Mouse (Mus musculus): ENCODE measurements around the gene Eif2d. TPM values are rescaled to one million over a fixed set of nuclear protein-coding genes. Genes with fewer than 3 reads are reported as not detected.

Gene Eif2d
- polyA plus RNA-seq, 1 experiment from 2014 or later: 60.5 TPM

DNA sequence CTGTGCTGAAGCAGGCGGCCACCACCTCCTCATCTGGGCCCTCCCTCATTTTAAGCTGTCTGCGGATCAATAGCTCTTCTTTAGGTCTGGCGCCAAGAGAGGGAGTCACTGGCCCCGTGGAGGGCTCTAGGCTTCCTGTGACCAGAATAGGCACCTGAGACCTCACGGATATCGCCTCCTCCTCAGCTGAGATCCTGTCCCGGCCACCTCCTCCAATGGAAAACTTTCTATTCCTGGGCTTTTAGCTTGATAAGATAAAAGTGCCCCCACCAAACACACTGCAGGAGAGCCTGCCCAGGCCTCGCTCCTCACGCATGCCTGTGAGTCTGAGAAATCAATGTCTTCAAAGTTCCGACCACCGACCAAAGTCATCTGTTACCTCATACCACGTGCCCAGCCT lies 80.5 kb downstream of the Eif2d start:
- Histone ChIP-seq H3K4me3 (no peak overlapping the region), H3K9ac (no peak overlapping the region), H3K27ac (no peak overlapping the region), H3K36me3 (no peaks in the 10 kb centered on the region), H3K9me3 (no peaks in the 10 kb centered on the region), H3K27me3 (no peaks in the 10 kb centered on the region), H3K4me2 (no peak overlapping the region), H3K4me1 (peaks cover 18% of the 10 kb centered on the region)
- no peak for ATAC-seq (ENCODE audit: insufficient number of reproducible peaks, low FRiP score, low TSS enrichment, low read depth)
- WGBS: 60% methylated on average over 12 of the region's 12 CpGs

DNA sequence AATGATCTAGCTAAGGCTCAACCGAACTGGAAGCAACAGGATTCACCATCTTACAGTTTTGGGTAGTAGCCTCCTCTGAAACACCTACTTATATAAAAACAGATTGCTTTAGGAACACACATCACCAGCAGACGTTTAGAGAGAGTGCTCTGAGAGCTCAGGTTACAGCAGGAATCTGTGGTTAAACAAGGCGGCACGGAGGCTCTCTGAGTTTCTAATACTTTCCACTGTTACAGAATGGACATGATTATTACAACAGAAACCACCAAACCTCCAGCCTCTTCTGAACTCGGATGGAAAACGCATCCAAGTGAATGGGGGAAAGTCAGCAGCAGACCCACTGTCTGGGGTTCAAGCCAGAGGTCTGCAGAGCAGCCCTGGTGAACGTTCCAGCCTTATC lies 83.1 kb downstream of the Eif2d start:
- Histone ChIP-seq H3K4me3 (no peak overlapping the region), H3K9me3 (no peaks in the 10 kb centered on the region), H3K9ac (no peak overlapping the region), H3K4me1 (peaks cover 32% of the 10 kb centered on the region), H3K36me3 (no peaks in the 10 kb centered on the region), H3K27me3 (peaks cover 19% of the 10 kb centered on the region), H3K27ac (peak overlapping the region; percentile 62), H3K4me2 (no peak overlapping the region)
- peak; percentile 70; the same call in 1 of the 2 replicates for ATAC-seq (ENCODE audit: insufficient number of reproducible peaks, low FRiP score, low TSS enrichment, low read depth)
- WGBS: 25% methylated on average over 7 of the region's 7 CpGs

Other genes with a start within 250 kb of the Eif2d start
- not detected in 2 replicates for gene Il20, start 241.7 kb upstream of the Eif2d start, polyA plus RNA-seq (2015; fragmentation: Nextera tagmentation; extraction: Ambion mirVana)
- not detected in 2 replicates for gene Il19, start 213.1 kb upstream of the Eif2d start, polyA plus RNA-seq (2015; fragmentation: Nextera tagmentation; extraction: Ambion mirVana)
- gene Il10, start 133.3 kb upstream of the Eif2d start, polyA plus RNA-seq (2015; fragmentation: Nextera tagmentation; extraction: Ambion mirVana): not detected in 2 replicates
- gene Mapkapk2, start 55.4 kb upstream of the Eif2d start, polyA plus RNA-seq (2015; fragmentation: Nextera tagmentation; extraction: Ambion mirVana): 27.7 and 36.1 TPM in 2 replicates
- gene Dyrk3, start 14.8 kb upstream of the Eif2d start, polyA plus RNA-seq (2015; fragmentation: Nextera tagmentation; extraction: Ambion mirVana): 2.2 and 3.1 TPM in 2 replicates
- gene Rassf5, start 92.1 kb downstream of the Eif2d start, polyA plus RNA-seq (2015; fragmentation: Nextera tagmentation; extraction: Ambion mirVana): 6.1 and 6.3 TPM in 2 replicates
- gene Ikbke, start 126.4 kb downstream of the Eif2d start, polyA plus RNA-seq (2015; fragmentation: Nextera tagmentation; extraction: Ambion mirVana): 7.1 and 7.3 TPM in 2 replicates

Measured in limb, embryonic 15.5 days (tissue).